Mouse (Mus musculus) heart, postnatal 0 days (tissue): Measurements from ENCODE around the gene Gm1993. TPM values are rescaled to one million over a fixed set of nuclear protein-coding genes. Genes with fewer than 3 reads are reported as not detected.
"Not testable (repeated sequence)": the region's sequence is repeated elsewhere in the genome, so short reads cannot be mapped to it uniquely, and the experiment has no call there.

ENCODE experiments used
- ATAC-seq: fragments of 200-750 bp; cut with Nextera tagmentation; 2 replicates; pipeline ENCODE4 v1.8.0; 2017; ENCODE audit warnings: low read depth, moderate number of reproducible peaks, moderate library complexity; ENCODE audit not compliant: insufficient read depth
- DNase-seq: peaks from one replicate; pipeline ENCODE4 v3.0.0-alpha.2; 2016; ENCODE audit warnings: low spot score
- H3K27ac ChIP-seq: fragments of 300-500 bp; sonication (generic); 2 replicates; pipeline ENCODE4 v1.5.1; 2014; ENCODE audit warnings: low read depth, mild to moderate bottlenecking
- H3K27me3 ChIP-seq: fragments of 300-500 bp; sonication (generic); 2 replicates; pipeline ENCODE4 v1.6.1; 2014; ENCODE audit warnings: low read length, mixed read lengths; ENCODE audit not compliant: control insufficient read depth, insufficient read depth
- H3K36me3 ChIP-seq: fragments of 300-500 bp; sonication (generic); replicated peaks from 2 replicates; pipeline ENCODE4 v1.6.1; 2014; ENCODE audit warnings: low read length, mixed read lengths; ENCODE audit not compliant: control insufficient read depth, insufficient read depth
- H3K4me1 ChIP-seq: fragments of 300-500 bp; sonication (generic); 2 replicates; pipeline ENCODE4 v1.6.1; 2014; ENCODE audit warnings: antibody characterized with exemption; ENCODE audit not compliant: control insufficient read depth, insufficient read depth
- H3K4me2 ChIP-seq: fragments of 300-500 bp; sonication (generic); 2 replicates; pipeline ENCODE4 v1.6.1; 2014; ENCODE audit warnings: low read depth, mild to moderate bottlenecking, low read length, moderate library complexity
- H3K4me3 ChIP-seq: fragments of 300-500 bp; sonication (generic); 2 replicates; pipeline ENCODE4 v1.5.1; 2014; ENCODE audit warnings: low read depth, low read length
- H3K9ac ChIP-seq: fragments of 300-500 bp; sonication (generic); replicated peaks from 2 replicates; pipeline ENCODE4 v1.6.1; 2014; ENCODE audit warnings: low read depth, low read length, mixed read lengths
- H3K9me3 ChIP-seq: fragments of 300-500 bp; sonication (generic); replicated peaks from 2 replicates; pipeline ENCODE4 v1.6.1; 2016; ENCODE audit warnings: low read length; ENCODE audit not compliant: control insufficient read depth
- WGBS: fragments of 180-500 bp; shearing (Covaris S2); extraction: QIAGEN DNeasy Blood & Tissue Kit; methylation state at CpG from one replicate; pipeline ENCODE4 v1.1.7; 2014; 5-methylcytosine and 5-hydroxymethylcytosine counted together
- polyA plus RNA-seq: library from polyadenylated mRNA; unstranded; fragments of >200 nt; fragmentation: Nextera tagmentation; extraction: Ambion mirVana; gene quantifications from 2 replicates; pipeline ENCODE4 v1.2.1, GENCODE M21; 2015
- total RNA-seq: library from RNA; depleted of rRNA; stranded (reverse); fragments of >200 nt; gene quantifications from 2 replicates; pipeline ENCODE4 v1.2.3, GENCODE M21; 2014; ENCODE audit warnings: low replicate concordance; rRNA removed

Gm1993 gene
- total RNA-seq: not detected in 2 replicates
- not detected in 2 replicates for polyA plus RNA-seq

DNA sequence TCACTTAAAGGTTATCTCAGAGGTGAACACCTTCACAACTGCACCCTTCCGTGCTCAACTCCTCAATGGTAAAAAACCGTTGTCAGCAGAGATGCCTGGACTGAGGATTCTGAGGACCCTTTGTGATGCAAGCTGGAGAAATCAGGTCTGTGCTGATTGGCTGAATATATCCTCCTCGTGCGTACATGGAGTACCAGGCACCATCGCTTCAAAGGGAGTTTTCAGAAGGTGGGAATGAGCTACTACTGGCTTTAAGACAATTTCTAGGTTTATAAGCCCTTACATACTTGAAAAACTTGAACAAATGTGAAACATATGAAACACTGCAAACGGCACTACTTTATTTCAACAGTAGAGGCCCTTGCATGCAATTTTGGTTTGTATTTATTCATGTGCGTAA lies at the start of gene Gm1993:
TSS of gene Gm1993 (minus strand) at position 101 of the 400 bp plus-strand sequence.
- not testable (repeated sequence) for H3K9ac ChIP-seq, H3K9me3 ChIP-seq, H3K4me2 ChIP-seq, H3K27me3 ChIP-seq, H3K27ac ChIP-seq, DNase-seq, ATAC-seq, H3K36me3 ChIP-seq, H3K4me1 ChIP-seq, H3K4me3 ChIP-seq
- WGBS: 71% methylated on average over 7 of the region's 7 CpGs
